Mouse (Mus musculus): ENCODE measurements around the gene Sct.

Sct gene

DNA sequence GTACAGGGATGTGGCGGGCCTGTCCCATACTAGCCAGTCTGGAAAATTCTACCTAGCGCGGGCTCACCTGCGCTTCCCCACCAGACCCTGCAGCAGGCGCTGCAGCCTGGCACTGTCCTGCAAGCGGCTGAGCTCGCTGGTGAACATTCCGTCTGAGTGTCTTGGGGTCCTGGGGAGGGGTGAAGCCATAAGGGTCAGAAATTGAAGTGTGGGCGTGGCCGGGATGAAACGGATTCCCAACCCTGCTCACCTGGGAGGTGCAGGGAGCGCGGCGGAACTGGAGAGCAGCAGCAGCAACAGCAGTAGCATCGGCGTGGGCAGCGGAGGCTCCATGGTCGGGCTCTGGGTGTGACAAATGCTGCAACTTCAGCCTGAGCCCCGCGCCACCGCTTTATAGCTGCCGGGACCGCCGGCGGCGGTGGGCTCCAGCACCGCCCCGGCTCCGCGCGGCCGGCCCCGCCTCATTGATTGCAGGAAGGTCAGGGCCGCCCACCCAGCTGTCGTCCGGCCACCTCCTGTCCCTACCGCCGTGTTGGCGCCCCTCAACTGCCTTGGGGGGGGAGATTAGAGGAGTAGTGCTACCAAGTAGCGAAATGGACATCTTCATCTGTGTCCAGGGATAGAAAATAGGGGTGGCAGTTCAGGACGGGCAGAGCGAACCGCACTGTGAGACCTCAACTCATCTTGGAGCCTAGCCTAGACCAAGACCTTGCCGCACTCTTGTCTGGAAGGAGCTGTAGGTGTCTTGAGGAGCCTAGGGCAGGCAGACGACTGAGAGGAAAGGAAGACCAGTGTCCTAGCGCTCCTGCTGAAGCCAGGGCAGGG lies at the start of gene Sct:
Gene Sct (minus strand): TSS at position 368 of the 825 bp plus-strand sequence.
- peak in 1 of 2 experiments; percentile 38 for DNase-seq (ENCODE audit: low spot score in 2 of 2)

GRCm38 (mm10) chr7:141328373-141328990 lies 49.5 kb upstream of the Sct start:
- DNase-seq (ENCODE audit: low spot score in 2 of 2), result no peak

- DNase-seq (ENCODE audit: low spot score in 2 of 2), result peak; percentile 99 to 100
Measured at GRCm38 (mm10) chr7:141327469-141328372, 48.8 kb upstream of the Sct start, which contains the start of the genes Deaf1 and Tmem80. Gene Deaf1, minus strand, starts transcription at chr7:141327690. Gene Tmem80, plus strand, starts transcription at chr7:141327739.

GRCm38 (mm10) chr7:141326546-141327446 lies 47.9 kb upstream of the Sct start:
- DNase-seq (ENCODE audit: low spot score in 2 of 2), result no peak

GRCm38 (mm10) chr7:141324686-141325085 lies 45.8 kb upstream of the Sct start:
- DNase-seq (ENCODE audit: low spot score in 2 of 2), result no peak

GRCm38 (mm10) chr7:141319446-141319845 lies 40.5 kb upstream of the Sct start:
- DNase-seq (ENCODE audit: low spot score in 2 of 2), result no peak

GRCm38 (mm10) chr7:141317619-141318132 lies 38.7 kb upstream of the Sct start:
- DNase-seq (ENCODE audit: low spot score in 2 of 2), result no peak

DNA sequence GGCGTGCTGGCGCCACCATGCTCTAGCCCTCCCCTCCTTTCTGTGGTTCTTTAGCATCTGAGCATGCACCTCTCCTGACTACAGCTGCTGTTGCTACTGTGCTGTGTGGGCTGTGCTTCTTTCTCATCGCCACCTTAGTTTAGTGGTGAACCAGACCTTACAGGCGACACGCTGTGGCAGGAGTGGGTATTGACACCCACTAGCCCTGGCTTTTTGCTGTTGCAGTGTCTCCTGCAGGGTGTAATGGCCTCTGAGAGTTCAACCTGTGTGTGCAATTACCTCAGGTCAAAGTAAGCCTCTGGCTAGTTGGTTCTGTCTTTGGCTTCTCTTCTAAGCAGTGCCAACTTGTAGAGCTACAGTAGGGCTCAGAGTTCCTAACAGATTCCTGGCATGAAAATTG lies 37.0 kb upstream of the Sct start:
- DNase-seq (ENCODE audit: low spot score in 2 of 2), result no peak

DNA sequence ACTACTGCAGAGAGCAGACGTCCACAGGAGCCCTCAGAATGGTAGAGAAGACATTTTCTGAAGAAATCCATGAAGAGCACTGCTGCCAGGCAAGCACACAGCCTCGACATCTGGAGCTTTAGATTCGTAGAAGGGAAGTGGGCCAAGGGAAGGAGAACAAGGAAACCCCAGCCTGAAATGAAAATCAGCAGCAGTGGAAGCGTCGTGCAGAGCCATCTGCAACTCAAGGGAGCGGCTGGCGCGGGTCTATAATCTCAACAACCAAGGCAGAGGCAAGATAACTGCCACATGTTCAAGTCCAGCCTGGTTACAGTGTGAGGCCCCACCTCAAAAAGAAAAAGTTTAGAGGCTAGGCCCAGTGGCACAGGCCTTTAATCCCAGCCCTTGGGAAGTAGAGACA lies 36.1 kb upstream of the Sct start:
- no peak for DNase-seq (ENCODE audit: low spot score in 2 of 2)

DNA sequence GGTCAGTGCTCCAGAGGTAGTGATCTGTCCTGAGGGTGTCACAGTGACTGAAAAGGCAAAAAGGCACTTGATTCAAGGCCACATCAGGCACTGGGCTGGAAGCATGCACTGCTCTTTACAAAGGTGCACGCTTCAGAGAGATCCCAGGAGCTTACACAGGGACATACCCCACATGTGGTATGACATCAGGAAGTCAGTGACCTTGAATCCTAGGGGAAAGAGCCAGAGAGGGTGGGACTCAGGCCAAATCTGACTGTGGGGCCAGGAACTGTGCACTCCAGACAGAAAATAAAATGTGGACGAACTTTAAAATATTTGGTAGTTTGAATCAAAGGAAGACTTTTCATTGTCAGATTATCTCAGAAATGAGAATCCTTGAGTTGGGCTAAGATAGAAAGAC lies 35.5 kb upstream of the Sct start:
- DNase-seq (ENCODE audit: low spot score in 2 of 2), result no peak

GRCm38 (mm10) chr7:141304537-141304936 lies 25.6 kb upstream of the Sct start:
- DNase-seq (ENCODE audit: low spot score in 2 of 2), result no peak

DNA sequence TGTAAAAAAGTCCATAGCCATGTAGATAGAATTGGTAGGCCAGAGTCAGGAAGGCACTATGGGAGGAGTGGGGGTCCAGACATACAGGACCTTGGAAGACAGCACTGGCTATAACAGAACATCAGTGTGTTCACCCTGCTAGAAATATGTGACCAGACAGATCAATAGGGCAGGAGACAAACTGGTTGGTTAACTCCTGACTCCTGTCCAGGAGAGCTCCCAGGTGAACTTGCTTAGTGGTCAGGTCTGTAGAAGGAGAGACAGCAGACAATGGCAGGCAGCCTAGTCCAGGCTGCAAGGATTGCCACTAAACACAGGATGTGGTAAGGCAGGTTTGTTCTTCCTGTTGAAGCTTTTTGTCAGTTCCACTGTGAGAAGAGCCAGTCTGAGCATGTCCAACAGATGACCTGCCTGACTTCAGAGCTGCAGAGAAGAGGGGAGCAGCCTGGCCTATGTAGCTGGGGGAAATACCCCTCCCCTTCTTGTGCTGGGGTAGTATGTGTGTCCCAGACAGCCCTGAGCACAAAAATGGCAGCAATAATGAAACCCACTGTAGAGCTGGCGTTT lies 23.9 kb upstream of the Sct start:
- no peak for DNase-seq (ENCODE audit: low spot score in 2 of 2)

DNA sequence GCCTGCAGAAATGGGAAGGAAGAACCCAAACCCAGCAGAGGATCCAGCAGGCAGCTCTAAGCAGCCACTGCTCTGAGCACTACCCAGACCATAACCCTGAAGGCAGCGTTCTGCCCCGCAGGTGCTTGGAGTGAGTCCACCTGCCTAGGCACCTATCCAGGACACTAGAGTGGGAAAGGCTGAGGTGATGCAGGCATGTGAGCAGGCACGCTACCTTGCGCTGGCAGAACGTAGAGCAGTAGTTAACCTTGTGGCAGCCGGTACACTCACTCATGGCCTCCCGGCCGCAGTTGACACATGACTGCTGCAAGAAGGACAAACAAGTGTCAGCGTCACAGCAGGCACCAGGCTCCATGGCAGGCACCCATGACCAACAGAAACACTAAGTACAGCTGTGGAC lies 22.5 kb upstream of the Sct start:
- DNase-seq (ENCODE audit: low spot score in 2 of 2), result no peak

DNA sequence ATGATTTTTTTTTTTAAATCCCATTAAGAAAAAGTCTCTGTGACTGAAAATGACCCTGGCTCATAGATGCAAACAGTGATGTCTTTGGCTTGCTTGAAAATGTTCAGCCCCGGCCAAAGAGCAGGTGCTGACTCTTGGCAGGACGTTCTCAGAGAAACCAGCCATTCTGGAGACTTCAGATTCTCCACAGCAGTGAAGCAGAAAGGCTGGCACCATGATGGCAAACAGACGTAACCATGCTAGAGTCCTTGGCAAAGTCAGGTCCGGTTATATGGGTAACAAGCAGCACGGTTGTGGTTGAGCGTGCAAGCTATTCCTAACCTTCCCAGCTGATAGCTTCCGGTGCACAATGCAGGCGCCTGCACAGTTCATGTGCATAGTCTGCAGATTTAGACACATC lies 20.2 kb upstream of the Sct start:
- no peak for DNase-seq (ENCODE audit: low spot score in 2 of 2)

- DNase-seq (ENCODE audit: low spot score in 2 of 2), result no peak
Measured at GRCm38 (mm10) chr7:141297926-141298650, 19.2 kb upstream of the Sct start.

GRCm38 (mm10) chr7:141294479-141294878 lies 15.5 kb upstream of the Sct start:
- no peak for DNase-seq (ENCODE audit: low spot score in 2 of 2)

DNA sequence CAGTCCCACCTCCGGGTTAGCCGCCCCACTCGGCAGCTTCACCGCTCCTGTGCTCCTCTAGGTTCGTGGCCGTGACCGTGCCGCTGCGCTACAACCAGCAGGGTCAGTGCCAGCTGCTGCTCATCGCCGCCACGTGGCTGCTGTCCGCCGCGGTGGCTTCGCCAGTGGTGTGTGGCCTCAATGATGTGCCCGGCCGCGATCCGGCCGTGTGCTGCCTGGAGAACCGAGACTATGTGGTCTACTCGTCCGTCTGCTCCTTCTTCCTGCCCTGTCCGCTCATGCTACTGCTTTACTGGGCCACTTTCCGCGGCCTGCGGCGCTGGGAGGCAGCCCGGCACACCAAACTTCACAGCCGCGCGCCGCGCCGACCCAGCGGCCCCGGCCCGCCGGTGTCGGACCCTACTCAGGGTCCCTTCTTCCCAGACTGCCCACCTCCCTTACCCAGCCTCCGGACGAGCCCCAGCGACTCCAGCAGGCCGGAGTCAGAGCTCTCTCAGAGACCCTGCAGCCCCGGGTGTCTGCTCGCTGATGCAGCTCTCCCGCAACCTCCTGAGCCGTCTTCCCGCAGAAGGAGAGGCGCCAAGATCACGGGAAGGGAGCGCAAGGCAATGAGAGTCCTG lies 15.0 kb upstream of the Sct start:
- no peak for DNase-seq (ENCODE audit: low spot score in 2 of 2)

DNA sequence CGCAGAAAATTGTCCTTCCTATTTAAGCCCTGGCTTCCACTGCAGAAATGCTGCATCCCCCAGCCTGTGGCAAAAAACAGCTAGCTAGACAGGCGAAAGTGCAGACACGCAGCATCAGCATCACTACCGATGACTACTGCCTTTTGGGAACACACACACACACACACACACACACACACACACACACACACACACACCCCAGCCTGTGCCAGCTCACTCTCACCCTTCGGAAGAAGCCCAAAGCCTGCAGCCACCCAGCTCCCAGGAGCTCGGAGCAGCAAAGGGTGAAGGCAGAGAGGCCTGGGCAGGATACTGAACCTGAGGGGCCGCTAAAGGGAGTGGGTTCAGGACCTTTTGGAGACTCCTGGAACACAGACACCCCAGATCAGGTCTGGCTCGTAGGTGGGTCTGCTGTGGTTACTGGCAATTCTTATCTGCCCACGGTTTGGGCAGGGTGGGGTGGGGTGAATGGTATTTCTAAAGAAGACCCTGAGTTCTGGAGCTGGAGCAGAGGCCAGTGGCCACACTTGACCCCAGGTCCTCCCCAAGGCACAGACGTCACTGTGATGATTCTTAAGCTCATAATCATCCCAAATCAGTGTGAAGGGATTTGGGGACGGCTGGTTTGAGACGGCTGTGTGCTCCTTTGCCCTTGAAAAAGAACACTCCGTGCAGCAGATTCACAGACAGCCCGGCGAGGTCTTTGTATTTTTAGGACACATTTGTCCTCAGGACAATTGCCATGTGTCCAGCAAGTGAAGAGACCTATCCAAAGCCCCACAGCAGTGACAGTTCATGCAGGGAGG lies 13.9 kb upstream of the Sct start:
- DNase-seq (ENCODE audit: low spot score in 2 of 2), result no peak
